Mouse (Mus musculus): ENCODE data around the gene Myct1. TPM values are rescaled to one million over a fixed set of nuclear protein-coding genes. Genes with fewer than 3 reads are reported as not detected.
A peak's percentile ranks its signal among the peaks of the same experiment; 100 is the strongest.

Gene Myct1
- polyA plus RNA-seq, 1 experiment from 2014 or later = not detected

DNA sequence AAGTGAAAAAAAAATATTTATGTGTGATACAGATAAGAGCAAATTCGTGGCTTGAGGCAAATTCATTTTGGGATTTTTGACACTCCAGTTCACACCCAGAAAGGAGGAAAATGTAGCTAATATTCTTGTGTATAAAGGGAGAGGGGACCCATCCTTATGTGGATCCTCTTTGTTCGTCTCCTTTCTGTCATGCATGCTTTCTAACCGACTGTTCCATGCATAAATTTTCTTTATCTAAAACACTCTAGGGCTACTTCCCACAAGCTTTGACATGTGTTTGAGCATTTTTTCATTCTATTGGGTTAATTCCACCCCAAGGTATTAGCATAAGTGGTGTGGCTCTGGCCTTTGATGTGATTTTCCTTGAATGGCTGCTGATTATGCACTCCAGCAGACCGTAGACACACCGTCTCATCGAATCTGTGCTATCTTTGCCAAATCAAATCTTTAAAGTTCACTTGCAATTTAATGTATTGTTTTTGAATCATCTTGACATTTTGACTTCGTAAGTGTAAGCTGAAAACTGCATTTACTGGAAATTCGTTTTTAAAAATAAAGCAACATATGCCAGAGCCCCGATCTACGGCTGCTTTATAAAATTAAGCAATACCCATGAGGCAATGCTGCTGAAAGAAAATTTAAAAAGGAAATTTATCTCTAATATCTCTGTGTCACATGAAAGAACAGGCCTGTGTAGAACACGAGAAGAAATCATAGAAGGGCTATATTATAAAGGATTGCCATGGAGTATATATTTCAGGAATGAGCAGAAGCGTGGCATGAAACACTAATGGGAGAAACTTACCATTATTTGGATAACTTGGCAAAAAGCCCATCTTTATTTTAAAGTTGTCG is 21.8 kb downstream of the Myct1 start:
- ChIA-PET CTCF (interaction anchor here (1.4 kb wide), 1 partner anchor 14 kb away, joined by 3 read pairs; no protein-coding TSS in a partner anchor), POLR2A (no interaction called here)
- peaks cover 18% of the 10 kb centered on the region for H3K27me3 ChIP-seq
- in situ Hi-C loops (cut with MboI; ENCODE audit: low pct_unique_long_range_greater_than_20kb) = no loop called here
- no peak for DNase-seq (ENCODE audit: low read depth, low spot score)
- ATAC-seq = no peak
- TF ChIP-seq CTCF (IDR thresholded peaks at IDR 0.05) = no peak

DNA sequence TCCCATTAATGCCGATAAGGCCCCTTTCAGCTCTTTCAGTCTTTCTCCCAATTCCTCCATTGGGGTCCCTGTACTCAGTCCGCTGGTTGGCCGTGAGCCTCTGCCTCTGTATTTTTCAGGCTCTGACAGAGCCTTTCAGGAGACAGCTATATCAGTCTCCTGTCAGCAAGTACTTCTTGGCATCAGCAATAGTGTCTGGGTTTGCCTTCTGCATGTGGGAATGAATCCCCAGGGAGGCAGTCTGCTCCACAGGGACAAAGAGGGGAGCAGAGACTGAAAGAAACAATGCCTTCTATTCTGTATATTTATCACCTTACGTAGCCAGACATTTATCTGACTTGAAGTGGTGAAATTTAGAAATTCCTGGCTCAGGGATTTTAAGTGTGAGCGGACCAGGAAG is 32.7 kb downstream of the Myct1 start:
- TF ChIP-seq CTCF (IDR thresholded peaks at IDR 0.05) = no peak
- in situ Hi-C loops (cut with MboI; ENCODE audit: low pct_unique_long_range_greater_than_20kb) = no loop called here
- CTCF ChIA-PET = no interaction called here
- DNase-seq (ENCODE audit: low read depth, low spot score) (no peak), ATAC-seq (no peak)
- peaks cover 12% of the 10 kb centered on the region for H3K27me3 ChIP-seq
- POLR2A ChIA-PET = no interaction called here

DNA sequence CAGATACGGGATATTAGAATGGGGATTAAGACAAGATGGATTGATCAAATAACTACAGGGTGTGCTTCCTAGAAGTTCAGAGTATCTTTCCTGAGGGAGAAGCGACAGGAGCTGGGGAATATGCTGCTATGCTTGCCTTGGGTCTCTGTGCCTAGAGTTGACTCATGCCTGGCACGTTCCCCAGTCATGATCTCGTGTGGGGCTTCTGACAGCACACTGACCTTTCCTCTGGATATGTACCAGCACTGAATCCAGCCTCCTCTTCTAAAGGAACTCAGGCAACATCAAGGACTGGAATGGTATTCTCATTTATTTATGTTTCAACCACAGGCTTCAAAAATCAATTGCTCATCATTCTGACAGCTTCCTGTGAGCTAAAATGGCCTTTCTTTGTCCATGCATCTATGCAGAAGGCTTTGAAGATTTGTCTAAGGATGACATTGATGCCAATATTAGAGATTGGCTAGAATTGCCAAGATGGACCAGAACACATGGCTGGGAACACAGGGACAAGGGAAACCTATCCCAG is 40.2 kb downstream of the Myct1 start:
- ATAC-seq = no peak
- peaks cover 22% of the 10 kb centered on the region for H3K27me3 ChIP-seq
- ChIA-PET CTCF (interaction anchor here (1.3 kb wide), 1 partner anchor 10 kb away, joined by 3 read pairs; no protein-coding TSS in a partner anchor), POLR2A (no interaction called here)
- no peak for DNase-seq (ENCODE audit: low read depth, low spot score)
- no peak for TF ChIP-seq CTCF (IDR thresholded peaks at IDR 0.05)
- in situ Hi-C loops (cut with MboI; ENCODE audit: low pct_unique_long_range_greater_than_20kb) = no loop called here

DNA sequence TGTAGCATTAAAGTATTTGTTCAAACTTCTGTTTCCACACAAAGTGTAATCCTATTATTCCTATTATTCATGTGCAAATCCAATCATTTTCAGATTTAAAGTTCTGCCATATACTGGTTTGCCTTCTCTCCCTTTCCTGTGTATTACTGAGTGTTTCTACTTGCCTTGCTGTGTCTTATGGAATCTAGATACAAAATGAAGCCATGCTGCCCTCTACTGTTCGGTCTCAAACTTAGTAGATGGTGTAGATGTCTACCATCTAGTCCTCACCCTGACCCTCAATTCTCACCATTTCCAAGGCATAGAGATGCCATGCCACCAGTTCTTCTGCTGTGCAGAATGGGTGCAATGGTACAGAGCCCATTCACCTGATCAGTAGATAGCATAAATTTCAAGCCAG is 40.8 kb downstream of the Myct1 start:
- ATAC-seq (no peak), DNase-seq (ENCODE audit: low read depth, low spot score) (no peak)
- H3K27me3 ChIP-seq = peaks cover 18% of the 10 kb centered on the region
- POLR2A ChIA-PET = no interaction called here
- peak; percentile 42 for TF ChIP-seq CTCF (IDR thresholded peaks at IDR 0.05)
- in situ Hi-C loops (cut with MboI; ENCODE audit: low pct_unique_long_range_greater_than_20kb) = no loop called here
- CTCF ChIA-PET = interaction anchor here (1.3 kb wide), 1 partner anchor 9 kb away, joined by 3 read pairs; no protein-coding TSS in a partner anchor

DNA sequence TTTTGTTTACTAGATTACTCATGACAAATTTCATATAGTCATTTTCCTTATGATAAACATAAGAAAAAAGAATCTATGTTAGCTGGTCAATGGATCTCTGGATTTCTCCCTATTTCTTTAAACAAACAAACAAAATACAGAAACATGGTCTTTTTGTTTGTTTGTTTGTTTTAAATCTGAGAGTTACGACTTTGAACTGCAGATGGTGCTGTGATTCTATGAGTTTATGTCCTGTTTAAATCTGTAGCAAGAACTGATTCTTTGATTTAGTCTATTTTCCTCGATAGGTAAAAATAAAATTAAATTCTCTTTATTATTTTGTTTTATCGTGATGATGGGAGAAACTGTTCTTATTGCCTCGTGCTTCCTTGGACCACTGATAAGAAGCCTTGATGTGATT is 43.7 kb downstream of the Myct1 start:
- DNase-seq (ENCODE audit: low read depth, low spot score) (no peak), ATAC-seq (no peak)
- CTCF ChIA-PET = interaction anchor here (2.4 kb wide), 1 partner anchor 149 kb away, joined by 6 read pairs; no protein-coding TSS in a partner anchor
- no peak for TF ChIP-seq CTCF (IDR thresholded peaks at IDR 0.05)
- in situ Hi-C loops (cut with MboI; ENCODE audit: low pct_unique_long_range_greater_than_20kb) = no loop called here
- POLR2A ChIA-PET = no interaction called here
- peaks cover 11% of the 10 kb centered on the region for H3K27me3 ChIP-seq

DNA sequence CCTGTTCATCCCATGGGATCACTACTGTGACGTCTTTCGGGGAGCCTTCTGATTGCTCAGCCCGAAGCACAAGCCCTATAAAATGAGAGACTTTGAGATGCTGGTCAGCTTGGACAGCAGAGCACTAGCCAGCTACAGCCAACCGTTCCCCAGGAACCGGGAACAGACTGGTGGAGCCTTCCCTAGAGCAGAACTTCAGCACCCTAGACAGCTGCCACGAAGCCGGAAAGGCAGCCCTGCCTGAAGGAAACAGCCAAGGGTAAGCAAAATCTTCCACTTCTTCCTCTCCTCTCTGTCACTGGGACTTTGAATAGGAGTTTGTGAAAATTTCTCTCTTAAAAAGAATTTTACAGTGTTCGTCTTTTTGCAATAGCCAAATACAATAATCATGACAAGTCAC is 45.5 kb downstream of the Myct1 start, which contains the start of gene Vip:
Gene Vip (plus strand): TSS at position 107 of the 400 bp plus-strand sequence.
- TF ChIP-seq CTCF (IDR thresholded peaks at IDR 0.05) = no peak
- in situ Hi-C loops (cut with MboI; ENCODE audit: low pct_unique_long_range_greater_than_20kb) = no loop called here
- ATAC-seq = peak; percentile 86
- no peak for DNase-seq (ENCODE audit: low read depth, low spot score)
- ChIA-PET POLR2A (no interaction called here), CTCF (no interaction called here)
- peaks cover 11% of the 10 kb centered on the region for H3K27me3 ChIP-seq

Other genes starting within 250 kb of the Myct1 start
- 5.6 TPM for gene Syne1, start 42.3 kb upstream of the Myct1 start, polyA plus RNA-seq (2021)
- gene Vip, start 45.4 kb downstream of the Myct1 start, polyA plus RNA-seq (2021) = not detected
- gene Fbxo5, start 211.8 kb downstream of the Myct1 start, polyA plus RNA-seq (2021) = 14.8 TPM
- gene Mtrf1l, start 230.1 kb downstream of the Myct1 start, polyA plus RNA-seq (2021) = 14.2 TPM